ENCODE assay signal across 36 mouse cellular contexts in genomic region chr4:62487914-62488313, GRCm38 (mm10). TPM values are rescaled to one million over a fixed set of nuclear protein-coding genes. Genes with fewer than 3 reads are reported as not detected.
"Had no signal": no experiment of that assay in that cellular context is flagged by ENCODE, and none has a peak within 500 bp of the region (broad histone marks: within the 10 kb centered on the region; RNA-seq: fewer than 3 reads in every experiment).

No protein-coding gene starts in this region.

- H3K4me2 ChIP-seq: heart, embryonic 11.5 days; heart, embryonic 12.5 days; heart, embryonic 13.5 days; heart, embryonic 15.5 days; hindbrain, embryonic 12.5 days; hindbrain, embryonic 13.5 days; hindbrain, embryonic 14.5 days; hindbrain, embryonic 15.5 days; intestine, embryonic 15.5 days; kidney, embryonic 15.5 days had no signal

- H3K9ac ChIP-seq: heart, embryonic 12.5 days; heart, embryonic 13.5 days; heart, embryonic 15.5 days; hindbrain, embryonic 12.5 days; hindbrain, embryonic 13.5 days; hindbrain, embryonic 14.5 days; hindbrain, embryonic 15.5 days; intestine, embryonic 15.5 days; kidney, embryonic 15.5 days had no signal

- ATAC-seq: hindbrain, embryonic 16.5 days; hindbrain, postnatal 0 days; inflammation-experienced regulatory T-cells, adult 6 months; intestine, embryonic 15.5 days; intestine, embryonic 16.5 days; intestine, postnatal 0 days had no signal

- H3K36me3 ChIP-seq: heart, embryonic 12.5 days; heart, embryonic 13.5 days; heart, embryonic 15.5 days; hindbrain, embryonic 10.5 days; hindbrain, embryonic 12.5 days; hindbrain, embryonic 13.5 days; hindbrain, embryonic 15.5 days; intestine, embryonic 15.5 days had no signal

- DNase-seq: heart, postnatal 10 days; heart, postnatal 14 days; heart, postnatal 36 days; heart, postnatal 4 days; kidney, adult 11 months; kidney, adult 18-20 months; kidney, adult 2 months; kidney, adult 8-10 months; kidney, adult 9 months; kidney, postnatal 10 days; kidney, postnatal 14 days; kidney, postnatal 25 days; kidney, postnatal 36 days; kidney, postnatal 4 days; layer of hippocampus, adult 9-11 months; layer of hippocampus, postnatal 36 days had no signal

- H3K4me3 ChIP-seq: heart, embryonic 12.5 days; heart, embryonic 13.5 days; heart, embryonic 15.5 days; hindbrain, embryonic 10.5 days; hindbrain, embryonic 12.5 days; hindbrain, embryonic 13.5 days; hindbrain, embryonic 15.5 days; intestine, embryonic 15.5 days; kidney, embryonic 15.5 days; layer of hippocampus, adult 2 months; left cerebral cortex, adult 2 months had no signal

- H3K27ac ChIP-seq: heart, embryonic 13.5 days; heart, embryonic 15.5 days; hindbrain, embryonic 10.5 days; hindbrain, embryonic 12.5 days; hindbrain, embryonic 13.5 days; hindbrain, embryonic 14.5 days; hindbrain, embryonic 15.5 days; hindbrain, postnatal 0 days; intestine, embryonic 15.5 days; kidney, embryonic 15.5 days; kidney, postnatal 0 days; layer of hippocampus, adult 2 months; left cerebral cortex, adult 2 months had no signal

- H3K4me1 ChIP-seq: heart, embryonic 12.5 days; heart, embryonic 13.5 days; heart, embryonic 15.5 days; hindbrain, embryonic 12.5 days; hindbrain, embryonic 13.5 days; hindbrain, embryonic 15.5 days; intestine, embryonic 15.5 days; kidney, embryonic 15.5 days had no signal

- H3K9me3 ChIP-seq: heart, embryonic 12.5 days; heart, embryonic 13.5 days; heart, embryonic 15.5 days; hindbrain, embryonic 10.5 days; hindbrain, embryonic 12.5 days; hindbrain, embryonic 13.5 days; hindbrain, embryonic 15.5 days; intestine, embryonic 15.5 days; kidney, embryonic 15.5 days had no signal

- H3K27me3 ChIP-seq: heart, embryonic 12.5 days; heart, embryonic 13.5 days; heart, embryonic 15.5 days; hindbrain, embryonic 12.5 days; hindbrain, embryonic 13.5 days; hindbrain, embryonic 15.5 days; intestine, embryonic 15.5 days; kidney, embryonic 15.5 days had no signal

RNA-seq across cellular contexts. Expression of gene Bspry, which starts 8.1 kb away (rescaled TPM):
- total RNA-seq: heart, postnatal 25 days; heart, postnatal 36 days; heart, postnatal 4 days had no signal
